Mouse (Mus musculus) T-helper 17 cell (primary cell): Measurements from ENCODE around the gene Fyb2.

ENCODE experiments used
- in situ Hi-C, 2 experiments: fragments of 300-600 bp; cut with MboI, MseI; formaldehyde crosslinking; loops; 1 replicate in 1 of 2; 2 replicates in 1 of 2; pipeline ENCODE4 v1.15.1; 2025; ENCODE audit warnings: high pct_unique_total_duplicates in 2 of 2

Fyb2 gene

DNA sequence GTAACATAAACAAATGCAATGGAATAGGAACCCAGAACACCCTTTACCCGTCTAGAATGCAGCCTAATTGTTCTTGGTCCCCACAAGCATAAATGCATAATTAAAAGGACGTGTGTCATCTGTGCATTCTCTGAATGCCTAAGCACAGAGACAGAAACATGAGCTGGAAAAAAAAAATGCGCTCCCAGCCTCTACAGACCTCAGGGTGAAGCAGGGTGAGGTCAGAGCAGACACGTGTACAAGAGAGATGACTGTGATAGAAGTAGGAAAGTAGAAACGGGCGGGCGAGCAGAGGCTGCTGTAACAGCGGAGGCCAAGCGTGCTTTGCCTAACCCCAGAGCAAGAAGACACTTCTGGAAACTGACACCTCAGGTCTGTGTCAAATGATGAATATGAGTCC lies 22.8 kb downstream of the Fyb2 start:
- in situ Hi-C loops = no loop called here

DNA sequence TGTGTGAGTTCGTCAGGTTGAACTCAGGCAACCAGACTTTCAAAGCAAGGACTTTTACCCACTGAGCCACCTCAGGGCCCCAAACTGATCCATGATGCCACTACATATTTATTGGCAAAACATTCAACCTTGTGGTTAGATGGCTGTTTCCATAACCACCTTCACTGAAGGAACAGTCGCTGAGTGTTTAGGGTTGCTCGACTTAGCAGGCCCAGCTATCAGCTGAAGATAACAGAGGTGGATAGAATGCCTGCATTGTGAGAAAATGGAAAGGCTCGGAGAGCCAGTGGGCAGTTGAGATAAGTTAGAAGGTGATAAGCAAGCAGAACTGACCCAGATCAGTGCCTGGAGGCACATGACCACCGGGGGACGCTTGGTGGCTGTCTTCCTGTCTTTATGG lies 26.3 kb downstream of the Fyb2 start:
- in situ Hi-C loops = no loop called here

GRCm38 (mm10) chr4:104941895-104942294 lies 28.6 kb downstream of the Fyb2 start:
- in situ Hi-C loops = no loop called here

GRCm38 (mm10) chr4:104944482-104944881 lies 31.2 kb downstream of the Fyb2 start:
- in situ Hi-C loops = no loop called here

DNA sequence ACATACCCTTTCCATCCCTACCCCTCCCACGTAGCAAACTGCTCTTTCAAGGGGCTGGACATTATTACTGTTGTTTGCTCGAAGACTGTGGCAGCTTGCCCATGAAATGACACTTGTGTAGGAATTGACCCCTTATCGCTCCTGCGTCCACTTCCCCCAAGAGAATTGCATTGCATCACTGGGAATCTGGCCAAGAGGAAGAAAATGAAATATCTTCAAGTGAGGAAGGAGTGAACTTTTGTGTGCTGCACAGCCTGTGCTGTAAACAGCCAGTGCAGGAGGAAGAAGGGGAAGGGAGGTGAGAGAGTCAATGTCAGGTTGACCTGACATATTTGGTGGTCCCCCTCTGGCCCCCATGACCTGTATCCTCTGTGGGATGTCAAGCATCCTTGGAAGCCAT lies 35.6 kb downstream of the Fyb2 start:
- in situ Hi-C loops = no loop called here

DNA sequence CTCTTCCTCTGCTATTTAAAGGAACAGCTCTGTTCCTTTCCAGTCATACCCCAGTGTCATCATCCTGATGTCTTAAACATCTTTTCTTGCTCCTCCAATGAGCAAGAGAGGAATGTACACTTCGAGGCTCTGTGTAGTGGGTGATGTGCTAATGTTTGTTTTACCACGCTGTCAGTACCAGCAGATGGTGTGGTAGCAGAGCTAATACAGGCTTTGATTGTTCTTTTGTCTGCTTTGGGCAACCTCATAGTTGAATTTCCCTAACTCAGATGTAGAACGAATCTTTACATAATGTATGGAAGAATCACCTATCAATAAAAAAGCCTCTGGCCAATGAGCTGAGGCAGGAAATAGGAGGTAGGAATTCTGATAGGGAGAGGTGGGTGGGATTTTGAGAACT lies 36.0 kb downstream of the Fyb2 start:
- in situ Hi-C loops = no loop called here

GRCm38 (mm10) chr4:104951280-104951878 lies 38.1 kb downstream of the Fyb2 start:
- in situ Hi-C loops = no loop called here

DNA sequence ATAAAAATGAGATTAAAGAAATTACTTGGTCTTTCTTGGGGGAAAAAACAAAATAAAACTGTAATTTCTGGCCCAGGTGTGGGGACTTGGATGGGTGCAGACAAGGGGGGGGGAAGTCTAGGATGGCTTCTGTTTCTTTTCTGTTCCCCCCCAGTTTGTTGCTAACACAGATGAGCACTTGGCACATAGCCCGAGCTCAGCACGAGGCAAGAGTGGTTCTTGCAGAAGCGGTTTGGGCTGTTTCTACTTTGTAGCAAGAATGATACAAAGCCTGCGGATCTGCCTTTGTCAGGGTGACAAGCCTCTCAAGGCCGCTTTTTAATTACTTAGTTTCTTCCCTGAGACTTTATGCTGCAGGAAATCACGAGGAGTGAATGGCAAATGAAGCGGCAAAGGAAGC lies 43.4 kb downstream of the Fyb2 start:
- in situ Hi-C loops = no loop called here

- in situ Hi-C loops = no loop called here
Observed at GRCm38 (mm10) chr4:104961431-104961830, 48.2 kb downstream of the Fyb2 start.

- in situ Hi-C loops = no loop called here
Observed at GRCm38 (mm10) chr4:104972606-104973005, 59.4 kb downstream of the Fyb2 start.

DNA sequence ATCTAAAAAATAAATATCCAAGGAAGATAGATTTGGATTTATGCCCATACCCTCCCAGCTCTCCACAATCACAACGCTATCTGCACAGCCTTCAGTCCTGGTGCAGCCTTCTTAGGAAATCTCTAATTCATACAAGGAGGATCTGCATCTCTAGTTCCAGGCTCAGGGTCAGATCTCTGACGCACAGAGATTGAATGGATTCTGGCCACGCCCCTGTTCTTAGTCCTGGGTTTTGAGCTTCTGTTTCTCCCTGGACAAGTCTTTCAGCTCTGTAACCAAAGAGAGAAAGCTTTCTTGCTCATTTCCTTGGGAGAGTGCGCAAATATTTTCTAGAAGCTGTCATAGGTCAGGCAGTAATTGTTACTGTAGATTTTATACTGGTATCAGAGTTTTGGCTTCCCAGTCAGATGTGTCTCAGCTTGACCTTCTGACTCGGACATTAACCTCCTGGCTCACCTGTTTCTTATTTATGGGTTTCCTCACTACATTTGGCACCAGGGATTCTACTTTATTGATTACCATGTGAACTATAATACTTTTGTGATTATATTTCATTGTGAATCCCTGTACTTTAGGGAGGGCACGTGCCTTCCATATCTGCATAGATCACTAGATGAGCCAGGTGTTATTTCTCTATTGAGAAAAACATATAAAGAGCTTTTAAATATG lies 62.0 kb downstream of the Fyb2 start:
- in situ Hi-C loops = no loop called here

- in situ Hi-C loops = no loop called here
Observed at GRCm38 (mm10) chr4:104985960-104986632, 72.8 kb downstream of the Fyb2 start.

- in situ Hi-C loops = no loop called here
Observed at GRCm38 (mm10) chr4:104987631-104988030, 74.4 kb downstream of the Fyb2 start.

GRCm38 (mm10) chr4:104988102-104988501 lies 74.8 kb downstream of the Fyb2 start:
- in situ Hi-C loops = no loop called here

GRCm38 (mm10) chr4:104988709-104989108 lies 75.5 kb downstream of the Fyb2 start:
- in situ Hi-C loops = no loop called here

- in situ Hi-C loops = no loop called here
Observed at GRCm38 (mm10) chr4:104990016-104990415, 76.8 kb downstream of the Fyb2 start.

- in situ Hi-C loops = no loop called here
Observed at GRCm38 (mm10) chr4:104990686-104991085, 77.4 kb downstream of the Fyb2 start.

- in situ Hi-C loops = no loop called here
Observed at GRCm38 (mm10) chr4:104992271-104992670, 79.0 kb downstream of the Fyb2 start.

DNA sequence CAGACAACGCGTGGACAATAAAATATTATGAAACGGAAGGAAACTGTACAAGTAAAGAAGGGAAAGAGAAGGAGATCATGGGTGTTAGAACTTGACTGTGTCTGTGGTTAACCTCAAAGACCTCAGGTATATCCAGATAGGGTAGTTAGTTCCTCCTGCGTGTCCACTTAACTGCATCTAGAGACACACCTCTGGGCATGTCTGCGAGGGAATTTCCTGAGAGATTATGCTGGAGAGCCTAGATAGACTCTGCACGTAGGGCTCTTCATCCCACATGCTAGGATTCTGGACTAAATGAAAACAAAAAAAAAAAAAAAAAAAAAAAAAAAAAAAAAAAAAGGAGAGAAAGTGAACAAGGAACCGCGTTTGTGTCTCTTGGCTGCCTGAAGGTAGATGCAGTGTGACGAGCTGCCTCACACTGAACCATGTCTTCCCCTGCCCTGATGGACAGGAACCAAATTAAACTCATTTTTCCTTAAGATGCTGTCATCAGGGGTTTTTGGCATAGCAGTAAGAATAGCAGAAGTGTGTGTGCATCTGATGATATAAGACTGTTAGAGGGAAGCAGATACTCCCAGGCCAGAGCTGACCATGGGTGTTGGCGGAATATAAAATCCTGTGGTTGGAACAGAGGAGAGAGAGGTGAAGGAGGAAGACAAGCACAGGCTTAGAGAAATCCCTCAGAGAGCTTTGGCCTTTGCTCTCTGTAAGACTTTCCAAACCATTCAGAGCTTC lies 80.1 kb downstream of the Fyb2 start:
- in situ Hi-C loops = no loop called here

DNA sequence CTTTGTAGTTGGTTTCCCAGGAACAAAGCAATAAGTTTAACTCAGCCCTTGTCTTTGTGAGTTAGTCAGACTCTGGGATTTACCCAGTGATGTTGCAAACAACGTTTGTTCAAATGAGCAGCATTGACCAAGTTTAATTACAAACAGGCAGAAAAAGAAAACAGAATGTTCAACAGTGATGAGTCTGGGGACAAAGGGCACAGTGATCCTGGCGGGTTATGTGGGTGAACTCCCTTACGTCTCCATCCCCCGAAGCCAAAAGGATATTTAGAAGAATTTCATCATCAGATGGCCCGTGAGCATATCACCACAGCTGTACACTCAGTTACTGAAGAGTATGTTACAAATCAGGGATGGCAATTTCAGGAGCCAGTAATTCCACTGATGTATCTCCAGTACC lies 86.4 kb downstream of the Fyb2 start:
- in situ Hi-C loops = loop anchor here in 1 of 2 experiments (5.0 kb wide), 1 partner anchor 928 kb away; no protein-coding TSS in a partner anchor

DNA sequence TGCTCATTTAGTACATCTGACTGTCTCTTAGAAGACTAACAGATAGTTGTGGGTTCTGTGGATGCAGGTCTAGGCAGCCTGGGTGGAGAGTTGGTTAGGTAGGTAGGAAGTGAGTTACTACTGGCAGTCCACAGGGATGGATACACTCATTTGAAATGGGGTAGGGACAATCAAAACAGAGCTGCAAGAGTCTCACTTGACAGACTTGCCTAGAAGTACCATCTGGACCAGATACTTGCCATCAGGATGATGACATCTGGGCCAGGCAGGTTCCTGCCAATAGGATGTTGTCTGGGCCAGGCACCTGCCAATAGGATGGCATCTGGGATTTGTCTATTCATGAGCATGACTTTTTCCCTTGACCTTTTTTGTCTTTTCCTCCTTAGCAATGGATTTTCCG lies 88.5 kb downstream of the Fyb2 start:
- in situ Hi-C loops = loop anchor here in 1 of 2 experiments (5.0 kb wide), 1 partner anchor 926 kb away; no protein-coding TSS in a partner anchor

GRCm38 (mm10) chr4:105004135-105004534 lies 90.9 kb downstream of the Fyb2 start:
- in situ Hi-C loops = loop anchor here in 1 of 2 experiments (5.0 kb wide), 1 partner anchor 923 kb away; no protein-coding TSS in a partner anchor
